Mouse (Mus musculus) megakaryocyte, embryonic 14.5 days (primary cell): ENCODE measurements around the gene Ogn.

Source experiments
- FLI1 ChIP-seq: IDR thresholded peaks from 2 replicates; pipeline ENCODE4 v1.6.1; 2012; ENCODE audit warnings: low read length, inconsistent platforms, mixed read lengths
- GATA1 ChIP-seq: IDR thresholded peaks from 3 replicates; pipeline ENCODE4 v1.6.1; 2012; ENCODE audit warnings: mixed read lengths, low read length, inconsistent platforms, borderline replicate concordance

GRCm38 (mm10) chr13:49644731-49645529, 37.1 kb downstream of the Ogn start:
- no peak for TF ChIP-seq GATA1
- TF ChIP-seq FLI1: no peak
